Mouse (Mus musculus): ENCODE results near the gene Gm28374.

DNA sequence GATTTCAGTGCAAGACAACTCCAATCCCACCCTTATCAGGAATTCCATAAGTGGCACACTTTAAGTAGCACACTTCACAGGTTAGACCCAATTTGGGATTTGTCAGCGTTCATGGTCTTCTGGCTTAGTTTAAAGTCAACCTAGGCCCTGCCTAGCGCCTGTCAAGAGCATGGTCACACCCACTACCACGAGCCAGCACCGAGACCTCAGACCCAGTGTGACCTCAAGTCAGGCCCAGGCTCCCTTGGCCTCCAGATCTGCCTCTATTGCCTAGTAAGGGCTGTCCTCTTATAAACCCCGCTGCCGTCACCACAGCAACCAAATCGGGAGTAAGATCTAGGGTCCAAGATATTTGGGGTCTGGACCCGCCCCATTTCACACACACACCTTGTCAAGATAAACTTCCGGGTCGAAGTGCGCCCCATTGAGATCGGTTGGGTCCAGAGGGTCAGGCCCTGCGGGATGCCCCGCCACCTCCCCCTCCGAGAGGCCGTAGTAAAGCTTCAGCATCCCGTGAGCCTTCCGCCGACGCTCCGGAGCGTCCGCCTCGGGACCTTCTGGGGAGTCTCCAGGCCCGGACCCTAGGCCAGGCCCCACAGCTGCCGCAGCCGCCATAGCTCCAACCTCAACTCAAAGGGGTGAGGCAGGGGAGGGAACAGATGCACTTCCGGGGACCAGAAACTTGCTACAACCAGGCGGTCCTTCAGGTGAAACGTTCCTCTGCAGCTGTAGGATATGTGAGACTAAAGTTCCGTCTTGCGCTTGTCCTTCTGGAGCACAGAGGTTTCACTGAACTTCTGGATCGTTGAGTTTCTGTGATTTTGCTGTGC, 5.3 kb downstream of the Gm28374 start, which contains the start of gene Vps51:
- TF ChIP-seq CTCF (IDR thresholded peaks at IDR 0.05; ENCODE audit: low read depth, low read length) (no peak), POLR2A (IDR thresholded peaks at IDR 0.05; ENCODE audit: borderline replicate concordance, low read depth, low read length) (no peak)

Measured in bone marrow macrophage, adult 2 months (primary cell).